Mouse (Mus musculus): Measurements from ENCODE around the gene Snx33.

- no peak for TF ChIP-seq CTCF (IDR thresholded peaks at IDR 0.05; ENCODE audit: control insufficient read depth, insufficient read depth, low read length)
- no peak for TF ChIP-seq POLR2A (IDR thresholded peaks at IDR 0.05; ENCODE audit: borderline replicate concordance, control insufficient read depth, low read depth, low read length)
Measured at GRCm38 (mm10) chr9:56882283-56882682, 45.9 kb downstream of the Snx33 start.

Data from bone marrow, adult 2 months (tissue).